Mouse (Mus musculus) layer of hippocampus, adult 9-11 months (tissue): Measurements from ENCODE around the gene Mcts1.
A peak's percentile ranks its signal among the peaks of the same experiment; 100 is the strongest.

ENCODE experiments used
- DNase-seq: peaks from one replicate; pipeline ENCODE4 v3.0.0; 2022

Gene Mcts1

DNA sequence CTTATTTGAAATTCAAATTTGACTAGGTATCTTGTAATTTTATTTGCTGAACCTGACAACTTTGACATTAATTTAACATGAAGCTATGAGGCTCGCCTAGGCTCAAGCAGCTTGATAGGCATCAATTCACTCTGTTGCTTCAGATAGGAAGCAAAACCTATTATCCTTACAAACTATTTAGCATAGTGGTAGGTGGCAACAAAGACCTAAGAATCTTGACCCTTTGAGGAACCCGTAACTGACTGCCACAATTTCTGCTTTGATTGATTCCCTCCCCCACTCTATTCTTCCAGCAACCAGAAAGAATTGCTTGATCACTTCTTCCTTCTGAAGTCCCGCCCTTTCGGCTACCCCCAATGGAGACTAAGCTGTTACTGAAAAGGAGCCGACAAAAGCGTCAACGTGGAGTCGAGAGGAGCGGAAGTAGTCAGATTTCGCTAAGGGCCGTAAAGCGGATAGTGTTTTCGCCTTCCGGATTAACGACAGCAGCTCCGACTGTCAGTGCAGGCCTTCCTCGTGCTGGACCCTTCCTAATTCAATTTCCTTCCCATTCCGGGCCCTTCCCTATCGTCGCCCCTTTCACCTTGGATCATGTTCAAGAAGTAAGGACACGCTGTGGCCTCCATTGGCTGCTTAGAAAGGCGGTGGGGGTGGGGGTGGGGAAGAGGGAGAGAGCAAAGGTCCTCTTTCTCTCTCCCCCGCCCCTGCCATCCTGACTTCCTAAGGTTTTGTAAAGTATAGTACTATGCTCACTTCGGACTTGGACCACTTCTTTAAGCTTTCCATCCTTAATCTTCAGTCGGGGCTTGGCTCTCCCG lies at the start of gene Mcts1:
Gene Mcts1 (plus strand): TSS at position 402 of the 818 bp plus-strand sequence.
- DNase-seq = peak; percentile 90

DNA sequence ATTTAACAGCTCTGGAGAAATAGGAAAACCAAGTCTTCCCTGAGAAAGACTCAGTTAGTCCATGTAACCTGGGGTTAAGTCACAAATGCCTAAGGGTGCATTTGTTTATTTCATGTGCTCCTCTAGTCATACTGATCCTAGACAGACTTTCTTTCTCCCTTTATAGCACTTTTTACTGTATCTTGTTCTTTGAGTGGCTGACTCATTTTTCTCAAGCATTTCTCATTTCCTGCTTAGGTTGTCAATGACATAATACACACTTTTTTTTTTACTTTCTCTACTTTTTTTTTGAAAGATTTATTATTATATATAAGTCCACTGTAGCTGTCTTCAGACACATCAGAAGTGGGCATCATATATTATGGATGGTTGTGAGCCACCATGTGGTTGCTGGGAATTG lies 47.1 kb upstream of the Mcts1 start:
- DNase-seq = no peak

DNA sequence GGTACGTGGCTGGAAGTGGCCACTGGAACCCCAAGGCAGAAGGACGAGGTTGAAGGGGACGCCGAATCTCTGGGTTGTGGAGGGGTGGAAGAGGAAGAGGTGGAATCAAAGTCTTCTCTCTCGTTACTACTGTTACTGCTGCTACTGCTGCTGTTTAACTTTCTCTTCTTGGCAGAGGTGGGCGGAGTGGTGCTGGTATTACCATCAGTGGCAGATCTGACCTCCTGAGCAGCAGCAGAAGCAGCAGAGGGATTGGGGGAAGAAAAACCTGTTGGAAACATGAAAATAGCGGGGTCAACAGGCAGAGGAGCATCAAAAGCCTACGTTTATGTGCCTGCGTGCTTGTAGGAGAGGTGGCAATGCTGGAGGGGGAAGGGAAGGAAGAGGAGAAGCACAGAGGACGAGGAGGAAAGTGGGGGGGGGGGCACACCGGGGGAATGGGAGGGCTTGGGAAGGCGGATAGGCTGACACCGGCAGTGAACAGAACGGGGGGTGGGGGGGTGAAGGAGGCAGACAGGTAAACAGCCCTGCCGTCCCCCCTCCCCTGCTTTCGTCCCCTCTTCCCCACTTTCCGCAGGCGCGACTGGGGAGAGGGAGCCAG lies 36.3 kb upstream of the Mcts1 start:
- peak; percentile 16 for DNase-seq

DNA sequence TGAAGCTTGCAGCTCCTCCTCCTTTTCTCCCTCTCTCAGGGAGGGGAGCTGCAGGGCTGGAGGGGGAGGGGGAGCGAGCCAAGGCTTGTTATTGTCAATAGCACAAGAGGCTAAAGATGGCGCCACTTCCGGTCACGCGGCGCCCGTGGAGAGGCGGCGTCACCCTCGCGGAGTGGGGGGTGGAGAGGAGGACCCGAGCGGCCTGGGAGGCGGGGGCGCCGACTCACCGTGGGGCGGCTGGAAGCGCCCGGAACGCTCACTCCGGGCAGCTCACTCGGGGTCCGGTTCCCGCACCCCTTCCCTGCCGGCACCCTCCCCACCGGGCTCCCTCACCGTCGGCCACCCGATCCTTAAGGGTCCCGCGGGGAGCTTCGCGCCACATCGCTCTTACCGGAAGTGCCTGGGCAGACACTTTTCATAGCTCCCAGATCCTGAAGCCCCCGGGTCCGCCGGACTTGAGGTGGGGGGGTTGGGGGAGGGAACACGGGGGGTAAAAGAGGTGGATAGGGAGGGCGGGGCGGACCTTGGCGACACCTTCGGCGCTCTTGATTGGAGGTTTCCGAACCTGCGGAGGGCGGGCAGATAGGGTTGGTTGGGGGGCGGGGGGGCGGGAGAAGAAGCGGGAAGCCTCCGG lies 35.7 kb upstream of the Mcts1 start:
- DNase-seq = peak; percentile 94

DNA sequence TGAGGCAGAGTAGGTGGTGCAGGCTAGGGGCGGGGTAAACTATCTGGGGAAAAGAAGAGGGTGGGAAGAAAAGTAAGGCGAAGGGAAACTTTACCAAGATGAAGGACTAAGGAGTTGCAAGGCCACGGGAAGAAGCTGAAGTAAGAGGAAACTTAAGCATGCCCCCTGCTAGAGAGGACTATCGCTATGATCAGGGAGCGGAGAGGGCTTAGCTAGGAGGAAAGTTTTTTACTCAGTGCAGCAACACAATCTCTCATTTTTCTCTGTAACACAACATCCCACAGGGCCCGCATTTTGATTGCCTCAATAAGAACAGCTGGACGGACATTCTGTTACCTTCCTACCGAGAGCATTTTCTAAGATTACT lies 35.2 kb upstream of the Mcts1 start:
- DNase-seq = no peak

DNA sequence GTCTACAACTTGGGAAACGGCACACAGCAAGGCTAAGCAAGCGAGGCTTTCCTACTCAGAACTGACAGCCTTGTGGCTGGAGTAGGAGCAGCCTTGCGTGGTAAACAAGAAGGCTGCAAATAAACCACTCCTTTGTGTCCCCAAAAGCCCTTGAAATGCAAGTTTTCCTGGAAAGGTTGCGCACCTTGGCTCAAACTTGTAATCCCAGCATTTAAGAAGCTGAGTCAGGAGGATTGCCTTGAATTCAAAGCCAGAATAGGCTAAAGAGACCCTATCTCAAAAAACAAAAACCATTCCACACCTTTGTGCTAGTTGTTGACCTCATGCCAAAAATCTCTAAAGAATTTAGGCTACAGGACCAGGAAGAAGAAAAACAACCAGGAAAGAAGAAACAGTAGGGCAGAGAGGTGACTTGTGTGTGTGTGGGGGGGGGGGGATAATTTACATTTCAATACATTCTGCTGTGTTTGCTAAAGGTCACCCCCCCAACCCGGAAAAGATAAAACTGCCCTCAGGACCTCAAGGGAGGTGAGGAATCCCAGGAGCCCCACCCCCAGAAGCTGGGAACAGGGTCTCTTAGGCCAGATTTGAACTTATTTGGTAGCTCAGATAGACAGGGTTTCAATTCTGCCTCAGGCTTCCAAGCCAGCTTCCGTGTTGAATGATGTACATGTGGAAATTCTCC lies 33.7 kb upstream of the Mcts1 start:
- no peak for DNase-seq

DNA sequence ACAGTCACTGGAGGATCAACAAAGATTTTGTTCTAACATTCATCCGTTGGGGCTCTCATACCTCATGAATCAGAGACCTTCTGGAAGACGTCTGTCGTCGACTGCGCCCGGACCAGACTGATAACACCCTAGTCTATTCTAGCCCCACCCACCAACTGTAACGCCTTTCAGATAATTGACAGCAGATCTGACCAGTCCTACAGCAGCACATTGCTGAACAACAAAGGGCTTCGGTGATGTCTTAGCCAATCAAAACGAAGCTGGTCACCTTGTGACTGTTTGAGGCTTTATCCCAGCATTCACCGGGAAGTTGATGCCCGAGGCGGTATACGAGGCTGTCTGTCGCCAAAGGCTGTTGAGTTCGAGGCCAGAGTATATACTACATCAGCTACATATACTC lies 24.3 kb upstream of the Mcts1 start, which contains the start of gene Cul4b:
Gene Cul4b (minus strand): TSS at position 119 of the 400 bp plus-strand sequence.
- no peak for DNase-seq

DNA sequence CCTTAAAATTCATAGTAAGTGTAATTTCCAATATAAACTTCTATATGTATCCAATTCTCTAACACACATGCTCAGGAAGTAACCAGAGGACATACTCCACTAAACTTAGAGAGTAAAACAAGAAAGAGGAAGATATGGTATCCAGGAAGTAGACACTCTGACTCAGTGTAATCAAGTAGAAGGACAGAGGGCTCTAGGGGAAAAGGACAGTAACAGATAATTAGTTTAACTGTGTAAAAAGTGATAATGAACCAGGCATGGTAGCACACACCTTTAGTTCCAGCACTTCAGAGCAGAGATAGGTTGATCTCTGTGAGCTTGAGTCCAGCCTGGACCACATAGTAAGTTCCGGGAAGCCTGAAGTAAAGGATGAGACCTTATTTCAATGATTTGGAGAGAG lies 19.2 kb upstream of the Mcts1 start:
- no peak for DNase-seq

DNA sequence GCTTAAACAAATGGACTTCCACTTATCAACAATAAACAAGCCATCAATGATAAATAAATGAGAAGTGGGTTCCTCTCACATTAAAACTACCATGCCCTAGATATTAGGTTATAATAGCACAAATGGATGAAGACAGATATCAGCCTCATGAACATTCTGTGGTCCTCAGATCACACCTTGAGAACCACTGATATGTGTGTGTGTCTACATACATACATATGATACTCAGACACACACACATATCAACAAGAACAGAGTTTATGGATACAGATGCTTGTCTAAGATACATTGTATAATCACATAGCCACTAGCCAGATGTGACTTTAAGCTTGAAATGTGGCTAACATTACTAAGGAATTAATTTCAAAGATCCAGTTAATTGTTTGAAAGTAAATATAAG lies 17.1 kb upstream of the Mcts1 start:
- no peak for DNase-seq

DNA sequence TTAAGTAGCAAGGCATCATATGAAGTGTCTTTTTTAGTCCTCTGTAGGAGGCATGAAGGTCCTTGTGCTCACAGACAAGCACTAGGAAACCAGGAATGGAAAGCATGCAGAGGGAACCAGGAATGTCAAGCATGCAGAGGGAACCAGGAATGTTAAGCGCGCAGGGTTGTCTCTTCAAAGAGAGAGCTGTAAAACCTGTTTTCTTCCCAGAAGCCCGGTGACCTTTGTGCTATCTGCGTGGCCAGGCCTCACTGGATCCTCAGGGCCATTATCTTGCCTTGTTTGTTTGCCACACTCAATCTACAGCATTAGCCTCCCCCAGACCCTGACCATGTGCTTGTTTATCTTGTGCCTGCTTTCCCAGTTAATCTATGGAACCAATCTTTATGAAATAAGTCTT lies 10.6 kb upstream of the Mcts1 start:
- no peak for DNase-seq

DNA sequence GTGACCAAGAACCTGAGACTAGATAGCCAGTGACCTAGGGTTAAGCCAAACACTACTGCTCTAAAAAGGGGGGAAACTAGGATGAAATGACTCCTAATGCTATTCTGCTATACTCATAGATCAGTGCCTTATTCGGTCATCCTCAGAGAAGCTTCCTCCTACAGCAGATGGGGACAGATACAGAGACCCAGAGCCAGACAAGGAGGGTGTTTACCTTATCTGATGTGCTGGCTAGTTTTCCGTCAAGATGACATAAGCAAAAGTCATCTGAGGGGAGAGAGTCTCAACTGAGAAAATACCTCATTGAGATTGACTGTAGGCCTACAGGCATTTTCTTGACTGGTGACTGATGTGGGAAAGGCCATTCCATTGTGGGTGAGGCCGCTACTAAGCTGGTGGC lies 8.6 kb upstream of the Mcts1 start:
- DNase-seq = no peak

DNA sequence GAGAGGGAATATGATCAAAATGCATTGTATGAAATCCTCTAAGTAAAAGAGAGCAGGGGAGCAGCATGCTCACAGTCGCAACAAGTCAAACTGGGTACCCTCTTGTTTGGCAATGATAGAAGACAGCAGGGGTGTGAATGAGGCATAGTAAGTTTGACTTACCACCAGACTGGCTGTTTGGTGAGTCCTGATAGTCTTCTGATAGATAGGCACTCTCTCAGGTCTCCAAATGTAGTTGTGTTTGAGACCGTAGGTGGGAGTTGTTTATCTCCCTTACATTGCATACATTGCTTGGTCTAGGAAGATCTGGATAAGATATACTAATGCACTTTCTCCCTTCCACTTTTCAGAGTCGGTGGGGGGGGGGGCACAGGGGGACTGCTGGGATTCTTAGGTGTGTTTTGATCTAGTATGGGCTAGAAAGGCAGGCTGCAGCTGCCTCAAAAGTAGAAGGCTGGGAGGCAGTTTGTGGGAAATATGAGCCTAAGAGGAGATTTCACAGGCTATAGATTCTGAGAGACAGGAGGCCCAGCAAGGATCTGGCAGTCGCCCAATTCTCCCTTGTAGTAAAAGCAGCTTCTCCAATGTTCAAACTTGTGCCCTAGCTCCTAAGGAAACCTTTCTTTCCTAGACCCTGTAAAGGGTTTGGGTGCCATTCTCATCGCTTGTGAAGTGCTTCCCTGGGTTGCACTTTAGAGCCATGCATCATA lies 7.0 kb upstream of the Mcts1 start:
- no peak for DNase-seq

DNA sequence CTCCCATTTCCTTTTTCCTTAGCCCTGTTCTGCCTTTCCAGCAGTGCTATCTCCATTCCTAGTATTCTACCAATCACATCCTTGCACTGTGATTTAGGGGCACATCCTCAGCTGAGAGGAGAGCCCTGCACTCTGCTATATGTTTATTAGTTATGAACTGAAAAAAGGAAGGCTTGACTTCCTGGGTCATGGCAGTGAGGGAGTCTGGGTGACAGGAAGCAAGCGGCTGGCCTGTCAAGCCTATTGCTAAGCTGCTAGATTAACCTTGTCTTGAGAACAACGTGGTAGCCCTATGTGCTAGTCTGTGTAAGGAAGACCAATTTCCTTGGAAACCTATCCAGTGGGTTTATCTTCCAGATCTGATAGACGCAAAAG lies 604 bp downstream of the Mcts1 start:
- DNase-seq = peak; percentile 27

DNA sequence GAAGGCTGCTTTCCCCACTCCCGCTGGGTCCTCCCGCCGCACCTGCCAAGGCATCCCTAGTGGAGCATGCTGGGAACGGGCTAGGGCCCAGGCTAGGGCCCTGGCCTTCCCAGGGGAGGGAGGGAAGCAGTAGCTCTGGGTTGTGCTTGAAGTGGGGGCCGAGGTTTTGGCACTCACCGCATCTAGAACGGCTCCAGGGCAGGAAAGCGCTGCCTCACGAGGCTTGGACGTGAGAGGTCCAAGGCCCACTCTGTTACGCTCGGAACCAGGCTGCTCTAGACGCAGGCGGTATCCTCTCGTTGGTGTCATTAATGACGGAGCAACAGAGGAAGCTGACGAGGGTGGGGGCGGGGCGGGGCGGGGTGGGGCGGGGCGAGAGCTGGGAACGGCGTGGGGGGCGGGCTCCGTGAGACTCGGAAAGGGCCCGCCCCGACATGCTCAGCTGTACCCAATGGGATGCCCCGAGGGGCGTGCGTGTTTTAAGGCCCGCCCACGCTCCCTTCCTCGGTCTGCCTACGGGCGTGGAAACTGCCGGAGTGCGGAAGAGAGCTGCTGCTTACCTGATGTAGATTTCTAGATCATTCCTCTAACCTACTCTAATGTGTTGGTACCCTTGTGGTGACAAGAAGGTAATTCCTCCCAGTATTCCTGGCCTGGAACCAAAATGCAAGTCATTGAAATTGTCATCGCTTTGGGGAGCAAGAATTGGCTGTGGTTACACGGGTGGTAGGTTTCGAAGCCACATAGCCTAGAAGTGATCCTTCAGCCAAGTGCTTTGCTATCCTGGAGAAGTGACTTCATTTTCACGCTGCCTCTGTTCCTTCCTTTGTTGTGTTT lies 34.6 kb downstream of the Mcts1 start, which contains the start of gene C1galt1c1:
Gene C1galt1c1 (minus strand): TSS at position 287 of the 837 bp plus-strand sequence.
- peak; percentile 97 for DNase-seq

DNA sequence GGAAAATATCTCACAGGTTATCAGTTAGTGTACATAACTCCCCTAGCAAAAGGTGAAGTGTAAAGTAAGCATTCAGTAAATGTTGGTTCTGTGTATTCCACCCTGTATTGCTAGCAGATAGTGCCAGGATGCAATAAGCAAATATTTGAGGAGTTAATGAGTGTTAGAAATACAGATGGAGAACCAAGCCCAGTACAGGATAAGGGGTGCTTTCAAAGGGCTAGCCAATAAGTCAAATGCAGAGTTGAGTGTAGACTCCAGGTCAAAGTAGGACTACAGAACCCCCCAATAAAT lies 35.2 kb downstream of the Mcts1 start:
- DNase-seq = no peak

DNA sequence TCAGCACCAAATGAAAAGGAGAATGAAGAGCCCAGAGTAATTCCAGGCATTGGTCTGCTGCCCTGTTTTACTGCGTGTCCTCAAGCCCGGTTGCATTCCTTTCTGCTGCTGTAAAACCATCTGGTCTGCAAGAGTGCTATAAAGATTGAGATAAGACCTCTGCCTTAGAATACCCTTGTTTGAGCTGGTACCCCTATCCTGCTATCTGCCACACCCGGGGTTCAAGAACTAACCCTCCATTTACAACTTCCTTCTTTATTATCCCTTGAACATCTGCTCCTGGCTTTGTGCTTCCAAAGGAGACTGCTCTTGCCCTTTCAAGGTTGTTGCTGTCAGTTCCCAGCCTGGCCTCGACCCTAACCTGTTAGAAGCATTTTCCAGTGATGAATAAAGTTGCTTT lies 41.1 kb downstream of the Mcts1 start:
- DNase-seq = no peak

DNA sequence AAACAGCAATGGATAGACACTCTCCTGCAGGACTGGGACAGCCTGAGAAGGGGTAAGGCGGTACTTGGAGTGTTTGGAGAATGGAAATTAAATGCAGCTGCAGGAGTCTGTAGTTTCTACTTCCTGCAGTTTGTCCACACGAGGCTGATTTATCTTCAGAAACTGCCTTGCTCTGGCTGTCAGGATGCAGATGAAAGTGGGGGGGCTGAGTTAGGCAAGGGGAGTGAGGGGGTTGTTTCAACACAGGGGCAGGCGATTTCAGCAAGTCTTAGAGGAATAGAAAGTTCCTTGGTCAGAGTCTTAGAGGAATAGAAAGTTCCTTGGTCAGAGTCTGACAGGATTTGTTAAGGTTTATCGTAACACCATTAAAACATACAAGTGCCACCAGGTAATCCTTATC lies 41.8 kb downstream of the Mcts1 start:
- peak; percentile 5 for DNase-seq

DNA sequence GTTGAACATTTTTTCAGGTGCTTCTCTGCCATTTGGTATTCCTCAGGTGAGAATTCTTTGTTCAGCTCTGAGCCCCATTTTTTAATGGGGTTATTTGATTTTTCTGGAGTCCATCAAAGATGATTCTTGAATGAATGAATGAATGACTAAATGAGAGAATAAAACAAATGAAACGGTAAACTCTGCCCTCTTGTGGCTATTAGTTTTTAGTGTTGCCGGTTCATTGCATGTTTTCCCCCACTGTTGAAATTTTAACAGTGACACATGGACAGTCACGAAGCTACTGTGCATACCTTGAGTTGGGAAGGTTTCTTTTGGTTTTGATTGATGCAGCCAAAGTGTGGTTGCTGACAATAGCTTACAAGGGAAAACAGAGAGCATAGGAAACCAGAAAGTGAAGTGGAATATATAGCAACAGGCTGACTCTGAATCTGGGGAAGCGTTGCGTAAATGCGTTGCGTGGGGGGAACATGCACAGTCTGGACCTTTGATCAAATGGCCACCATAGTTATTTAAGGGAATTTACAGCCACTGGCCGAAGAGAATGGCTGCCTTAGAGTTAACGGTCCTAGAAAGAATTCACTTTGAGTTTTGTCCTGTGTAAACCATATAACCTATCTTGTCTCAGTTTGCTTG lies 50.1 kb downstream of the Mcts1 start:
- peak; percentile 9 for DNase-seq

DNA sequence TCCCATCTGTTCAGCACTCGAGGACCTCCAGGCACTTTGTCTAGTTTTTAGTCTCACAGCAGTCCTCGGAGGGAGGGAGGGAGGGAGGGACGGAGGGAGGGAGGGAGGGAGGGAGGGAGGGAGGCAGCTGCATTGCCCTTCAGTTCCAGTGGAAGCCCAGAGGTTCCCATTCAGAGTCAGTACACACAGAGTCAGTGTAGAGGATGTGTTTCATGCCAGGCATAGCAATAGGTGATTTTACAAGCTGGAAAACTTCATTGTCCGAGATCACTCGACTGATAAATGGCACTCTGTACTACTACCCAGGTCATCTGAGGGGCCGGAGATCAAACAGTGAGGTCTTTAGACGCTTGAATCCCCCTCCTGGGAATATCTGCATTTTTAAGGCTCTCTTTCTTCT lies 50.8 kb downstream of the Mcts1 start:
- no peak for DNase-seq

DNA sequence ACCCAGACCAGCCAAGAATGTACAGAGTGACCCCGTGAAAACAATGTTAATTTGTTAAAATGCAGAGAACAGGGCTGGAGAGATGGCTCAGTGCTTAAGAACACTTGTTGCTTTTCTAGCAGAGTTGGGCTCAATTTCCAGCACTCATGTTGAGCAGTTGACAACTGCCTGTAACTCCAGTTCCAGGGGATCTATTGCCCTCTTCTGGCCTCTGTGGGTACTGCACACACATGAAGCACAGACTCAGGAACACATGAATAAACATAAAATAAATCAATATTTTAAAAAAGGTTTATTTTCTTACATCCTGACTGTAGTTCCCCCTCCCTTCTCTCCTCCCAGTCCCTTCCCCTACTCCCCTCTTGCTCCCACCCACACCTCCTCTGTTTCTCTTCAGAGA lies 52.8 kb downstream of the Mcts1 start:
- DNase-seq = no peak

DNA sequence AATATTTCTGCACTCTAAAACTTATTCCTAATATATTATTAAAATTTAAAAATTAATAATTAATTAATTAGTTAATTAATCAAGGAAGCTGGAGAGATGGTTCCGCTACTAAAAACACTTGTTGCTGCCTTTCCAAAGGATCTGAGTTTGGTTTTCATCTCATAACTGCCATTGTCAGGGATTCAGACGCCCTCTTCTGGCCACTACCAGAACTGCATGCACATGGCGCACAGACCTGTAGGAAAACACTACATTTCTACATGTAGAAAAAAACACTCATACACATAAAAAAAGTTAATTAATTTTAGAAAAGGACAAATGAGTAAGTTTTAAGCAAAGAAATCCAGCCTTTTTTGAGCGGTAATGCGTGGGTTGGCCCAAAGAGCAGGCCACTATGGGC lies 54.3 kb downstream of the Mcts1 start:
- no peak for DNase-seq
